Mouse (Mus musculus) kidney, adult 18-20 months (tissue): ENCODE data around the gene Abcb9.

Experiments used
- DNase-seq: peaks from one replicate; pipeline ENCODE4 v3.0.0; 2021

Gene Abcb9

DNA sequence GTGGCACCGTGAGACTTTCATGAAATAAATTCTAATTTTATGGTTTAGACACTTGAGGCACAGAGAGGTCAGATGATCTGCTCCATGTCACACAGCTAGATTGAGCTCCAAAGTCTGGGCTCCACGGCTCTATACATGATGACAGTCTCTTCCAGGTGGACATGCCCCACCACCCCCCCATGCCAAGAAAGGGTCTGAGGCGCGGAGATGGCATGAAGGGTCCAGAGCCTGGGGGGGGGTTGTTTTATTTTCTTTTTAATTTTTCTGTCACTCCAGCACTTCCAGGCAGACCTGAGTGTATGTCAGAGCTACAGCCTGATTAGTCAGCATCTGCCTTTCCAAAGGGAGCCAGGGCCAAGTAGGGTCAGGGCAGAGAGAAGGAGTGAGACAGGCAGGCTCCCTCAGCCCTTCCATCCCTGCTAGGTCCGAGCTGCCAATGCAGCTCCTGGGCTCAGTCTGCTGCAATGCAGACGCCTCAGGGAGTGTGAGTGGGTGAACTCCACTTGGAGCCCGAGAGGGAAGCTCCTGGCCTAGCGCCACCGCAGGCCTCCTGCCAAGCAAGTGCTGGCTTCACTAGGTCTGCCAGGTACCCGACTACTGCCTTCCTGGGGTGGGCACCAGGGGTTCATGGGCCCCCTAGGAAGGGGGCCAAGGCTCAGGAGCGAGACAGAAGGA lies 2.3 kb downstream of the Abcb9 start:
- peak; percentile 85 for DNase-seq

DNA sequence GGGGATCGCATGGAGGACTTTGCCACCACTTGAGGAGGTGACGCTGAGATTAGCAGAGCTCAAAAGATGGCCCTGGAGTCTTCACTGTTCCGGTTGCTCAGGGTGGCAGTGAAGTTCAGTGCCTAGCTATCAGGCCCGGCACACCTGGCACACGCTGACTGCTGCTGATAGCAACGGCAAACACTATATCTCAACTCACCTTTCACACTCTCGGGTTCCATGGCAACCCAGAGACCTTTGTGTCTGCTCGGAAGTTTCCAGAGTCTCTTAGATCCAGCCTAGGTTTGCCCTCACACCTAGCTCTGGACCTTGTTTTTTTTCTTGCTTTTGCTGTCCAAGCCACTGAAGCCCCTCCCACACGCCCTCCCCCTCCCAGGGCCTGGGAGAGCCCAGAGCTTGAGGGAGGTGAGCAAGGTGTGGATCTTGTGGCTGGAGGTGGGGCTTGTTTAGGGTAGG lies 3.6 kb downstream of the Abcb9 start:
- no peak for DNase-seq

DNA sequence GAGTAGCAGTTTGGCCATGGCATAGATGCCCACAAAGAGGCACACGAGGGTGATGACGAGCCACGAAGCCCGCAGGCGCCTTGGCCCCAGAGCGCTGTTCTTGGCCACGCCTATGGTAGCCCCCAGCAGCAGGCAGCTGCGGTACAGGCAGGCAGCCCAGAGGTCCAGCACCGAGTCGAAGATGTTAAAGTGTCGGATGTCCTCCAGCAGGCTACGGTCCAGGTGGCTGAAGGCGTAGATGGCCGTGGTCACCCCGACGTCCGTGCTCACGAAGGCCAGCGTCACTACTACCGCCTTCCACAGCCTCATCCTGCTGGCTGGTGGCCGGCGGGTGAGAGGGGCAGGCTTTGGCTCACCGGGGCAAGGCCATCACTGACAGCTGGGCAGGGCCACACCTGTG lies 5.7 kb downstream of the Abcb9 start:
- DNase-seq, result no peak

DNA sequence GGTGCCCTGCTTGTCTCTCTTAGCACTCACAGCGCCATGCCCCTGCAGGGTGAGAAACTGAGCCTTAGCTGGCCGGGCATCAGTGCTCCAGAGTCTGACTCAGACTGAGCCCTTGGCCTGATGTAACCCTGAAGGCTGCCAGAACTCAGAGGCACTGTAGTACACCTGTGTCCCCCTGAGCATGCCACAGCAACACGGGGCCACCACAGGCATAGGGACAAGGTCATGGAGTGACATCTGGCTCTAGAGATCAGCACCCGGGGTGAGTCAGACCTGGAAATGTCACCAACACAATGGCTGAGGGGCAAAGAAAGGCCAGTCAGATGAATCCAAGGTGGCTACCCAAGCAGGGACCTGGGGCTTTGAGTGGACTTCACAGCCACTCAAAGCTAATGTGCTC lies 8.7 kb downstream of the Abcb9 start:
- DNase-seq, result no peak

DNA sequence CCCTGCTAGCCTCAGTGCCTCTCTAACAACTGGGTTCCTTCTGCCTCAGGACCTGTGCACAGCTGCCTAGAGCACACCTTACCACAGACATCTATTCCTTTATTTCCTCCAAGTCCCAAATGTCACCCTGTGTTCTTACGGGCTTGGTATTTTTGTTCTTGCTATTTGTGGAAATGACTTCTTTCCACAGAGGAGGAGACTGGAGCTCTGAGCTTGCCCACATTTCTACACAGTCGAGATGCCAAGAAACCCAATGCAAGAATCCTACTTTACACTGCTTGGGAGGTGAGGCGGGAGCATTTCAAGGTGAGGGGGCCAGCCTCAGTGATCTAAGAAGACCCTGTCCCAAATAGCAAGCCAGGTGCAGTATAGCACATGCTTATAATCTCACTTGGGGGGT lies 10.1 kb downstream of the Abcb9 start:
- no peak for DNase-seq

DNA sequence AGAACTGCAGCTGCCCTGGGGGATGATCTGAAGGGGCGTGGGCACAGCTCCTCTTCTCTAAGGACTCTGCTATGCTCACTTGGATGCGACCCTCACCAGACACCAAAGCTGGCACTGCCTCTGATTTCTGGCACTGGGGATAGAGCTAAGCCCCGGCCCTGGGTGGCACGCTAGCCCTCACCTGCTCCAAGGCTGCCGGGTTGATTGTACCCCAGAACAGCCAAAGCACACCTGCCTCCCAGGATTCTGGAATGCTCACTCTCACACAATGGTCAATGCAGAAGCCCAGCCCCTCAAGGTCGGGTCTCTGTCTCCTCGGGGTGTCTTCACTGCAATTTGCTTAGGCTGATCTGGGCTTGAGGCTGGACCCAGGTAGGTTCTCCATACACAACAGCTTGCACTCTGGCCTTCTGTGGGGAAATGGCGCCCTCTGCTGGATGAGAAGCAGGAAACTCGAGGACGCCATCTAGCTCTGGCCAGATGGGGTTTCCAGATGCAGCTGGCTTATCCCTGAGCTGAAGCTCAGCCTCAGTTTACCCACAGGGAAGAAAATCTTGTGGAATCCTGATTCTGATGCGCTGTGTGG lies 10.9 kb downstream of the Abcb9 start:
- peak; percentile 87 for DNase-seq

DNA sequence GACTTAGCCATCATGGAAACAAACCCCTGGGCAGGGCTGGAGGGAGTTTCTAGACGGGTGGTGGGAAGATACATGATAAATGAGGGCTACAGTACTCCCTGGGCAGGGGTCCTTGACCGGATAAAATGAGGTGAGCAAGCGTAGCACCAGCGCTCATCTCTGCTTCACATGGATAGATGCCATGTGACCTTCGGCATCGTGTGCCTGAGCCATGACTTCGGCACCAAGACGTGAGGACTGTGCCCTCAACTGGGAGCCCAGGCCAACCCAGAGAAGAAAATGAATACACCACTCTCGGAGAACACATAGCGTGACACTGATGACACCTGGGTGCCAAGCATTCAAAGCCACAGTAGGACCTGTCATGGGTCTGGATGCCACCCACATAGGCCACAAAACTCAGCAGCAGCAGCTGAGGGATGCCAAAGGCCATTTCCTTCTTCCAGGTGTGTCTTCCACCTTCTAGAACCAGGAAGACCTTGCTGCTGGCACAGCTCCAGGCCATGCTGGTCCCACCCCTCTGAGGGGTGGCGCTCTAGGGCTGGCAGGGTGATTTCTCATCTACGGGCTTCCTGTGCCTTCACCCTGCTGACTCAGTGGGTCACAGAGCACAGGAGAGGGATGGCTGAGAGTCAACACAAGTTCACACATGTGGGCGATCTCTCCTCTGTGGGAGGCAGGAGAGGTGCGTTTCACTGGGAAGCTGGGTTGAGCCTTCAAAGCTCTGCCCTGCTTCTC lies 11.6 kb downstream of the Abcb9 start:
- DNase-seq, result peak; percentile 47

DNA sequence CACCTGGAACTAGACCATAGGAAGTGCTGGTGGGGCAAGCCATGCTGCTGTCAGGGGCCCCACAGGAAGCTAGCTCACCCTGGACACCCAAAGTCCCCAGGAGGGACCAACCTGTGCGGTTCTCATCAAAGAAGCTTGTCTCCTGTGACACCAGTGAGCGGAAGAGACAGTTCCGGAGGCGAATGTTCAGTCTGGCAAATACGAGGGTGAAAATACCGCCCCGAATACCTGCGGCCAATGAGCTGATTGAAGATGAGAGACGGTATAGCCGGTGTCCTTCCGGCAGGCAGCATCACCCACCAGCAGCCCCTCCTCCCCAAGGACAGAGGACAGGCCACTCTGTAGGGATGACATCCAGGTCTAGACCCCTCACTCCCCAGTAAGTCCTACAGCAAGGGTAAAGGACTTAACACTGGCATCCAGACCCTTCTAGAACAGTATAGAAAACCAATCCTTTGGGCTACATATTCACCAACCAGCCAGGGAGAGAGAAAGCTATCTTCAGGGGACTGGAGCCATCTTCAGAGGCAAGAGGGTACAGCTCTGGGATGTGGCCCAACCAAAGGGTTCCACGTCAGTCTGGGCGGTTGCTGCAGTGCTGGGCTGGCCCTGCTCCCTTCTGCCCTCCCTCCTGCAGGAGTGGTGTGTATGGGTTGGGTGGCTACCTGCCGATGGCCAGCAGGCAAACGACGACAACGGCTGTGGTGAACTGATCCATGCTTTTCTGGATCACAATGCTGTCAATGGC lies 12.5 kb downstream of the Abcb9 start:
- DNase-seq, result no peak

DNA sequence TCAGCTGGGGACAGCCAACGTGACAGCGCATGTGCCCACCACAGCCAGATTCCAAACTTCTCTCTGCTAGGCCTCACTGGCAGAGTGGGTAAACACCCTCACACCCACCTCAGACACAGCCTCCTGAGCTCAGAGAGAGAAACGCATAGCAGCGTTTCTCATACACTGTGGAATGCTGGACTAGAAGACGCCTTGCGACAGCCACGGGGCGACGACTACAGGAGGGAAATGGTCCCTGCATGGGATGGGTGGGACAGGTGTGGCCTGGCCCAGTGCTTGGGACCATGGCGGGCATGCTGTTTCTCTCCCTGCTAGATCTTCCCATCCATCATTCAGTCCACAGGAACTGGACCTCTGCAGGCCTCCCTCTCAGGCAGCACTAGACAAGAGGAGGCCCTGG lies 13.2 kb downstream of the Abcb9 start:
- DNase-seq, result no peak

DNA sequence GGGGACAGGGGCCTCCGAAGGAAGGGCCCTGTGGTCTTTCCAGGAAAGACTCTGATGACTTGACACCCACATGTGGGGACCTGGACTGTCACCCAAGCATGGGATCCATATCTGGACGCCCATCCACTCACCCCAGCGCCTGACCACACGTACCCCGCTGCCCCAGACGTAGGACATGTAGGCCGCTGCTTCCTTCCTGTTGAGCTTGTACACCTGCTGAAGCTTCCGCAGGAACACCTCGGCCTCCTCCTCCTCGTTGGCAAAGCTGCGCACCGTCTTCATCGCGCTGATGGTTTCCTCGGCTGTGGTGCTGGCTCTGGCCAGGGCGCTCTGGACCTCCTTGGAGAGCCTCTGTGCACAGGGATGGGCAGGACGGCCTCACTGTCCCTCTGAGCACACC lies 15.7 kb downstream of the Abcb9 start:
- no peak for DNase-seq

DNA sequence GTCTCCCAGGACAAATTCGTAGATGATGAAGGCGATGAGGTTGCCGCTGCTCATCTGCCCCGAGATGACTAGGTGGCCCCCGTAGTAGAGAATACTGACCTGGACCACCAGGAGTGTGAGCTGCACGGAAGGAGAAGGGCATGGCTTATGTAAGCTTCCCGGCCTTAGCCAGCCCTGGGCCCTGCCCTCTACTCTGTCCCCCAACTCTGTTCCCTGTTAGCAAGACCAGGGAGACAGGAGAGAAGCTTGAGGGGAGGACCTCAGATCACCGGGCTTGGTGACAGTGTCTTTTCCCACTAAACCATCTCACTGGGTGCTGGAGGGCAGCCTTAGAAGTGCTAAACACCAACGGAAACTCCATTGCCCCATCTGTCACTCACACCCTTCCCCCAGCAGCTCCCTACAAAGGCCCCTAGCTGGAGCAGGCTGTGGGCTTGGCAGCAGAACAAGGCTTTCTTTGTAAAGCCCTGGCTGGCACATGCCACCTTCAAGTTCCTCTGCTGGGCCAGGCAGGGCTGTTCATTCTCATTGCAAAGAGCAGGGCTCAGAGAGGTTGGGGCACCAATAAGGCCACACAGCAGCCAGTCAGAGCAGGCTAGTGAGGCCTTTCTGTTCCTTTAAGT lies 16.7 kb downstream of the Abcb9 start:
- no peak for DNase-seq

DNA sequence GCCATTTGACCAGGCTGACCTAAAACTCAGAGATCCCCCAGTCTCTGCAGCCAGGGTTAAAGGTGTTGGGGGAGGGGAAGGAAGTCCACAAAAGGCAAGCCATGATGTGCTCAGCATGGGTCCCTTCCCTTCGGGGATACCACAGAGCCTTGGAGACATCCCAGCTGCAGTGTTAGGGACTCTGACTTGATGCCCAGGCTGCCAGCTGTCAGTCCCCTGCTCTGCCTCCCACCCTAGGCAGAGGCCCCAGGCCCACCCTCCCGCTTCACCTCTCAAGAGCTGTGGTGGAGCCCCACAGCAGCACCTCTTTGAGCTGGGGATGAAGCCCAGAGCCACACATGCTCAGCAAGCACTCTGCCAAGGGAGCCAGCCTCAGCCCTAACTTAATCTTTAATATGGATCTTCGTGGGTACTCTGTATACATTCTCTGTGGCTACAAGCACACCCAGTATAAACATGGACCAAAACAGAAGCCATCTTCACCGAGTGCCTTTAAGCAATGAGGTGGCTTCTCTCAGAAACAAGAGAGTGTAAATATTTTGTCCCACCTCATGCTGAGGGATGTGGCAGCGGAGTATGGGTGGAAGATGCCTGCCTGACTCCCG lies 17.6 kb downstream of the Abcb9 start:
- no peak for DNase-seq

DNA sequence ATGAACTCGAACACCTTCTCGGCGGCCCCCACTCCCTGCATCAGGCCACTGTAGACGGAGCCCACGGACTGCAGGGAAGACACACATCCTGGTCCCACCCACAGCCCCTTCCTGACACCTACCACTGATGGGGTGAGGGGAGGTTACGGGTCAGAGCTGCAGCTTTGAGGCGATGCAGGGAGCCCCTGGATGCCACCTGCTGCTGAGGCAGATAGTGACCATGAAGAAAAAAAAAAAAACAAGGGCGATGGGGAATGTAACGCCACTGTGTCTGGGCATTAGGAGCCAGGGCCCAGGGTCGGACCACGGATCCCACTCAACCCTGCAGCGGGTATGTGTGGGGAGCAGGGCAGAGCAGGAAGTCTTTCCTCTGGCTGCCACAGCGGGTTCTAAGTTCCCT lies 18.4 kb downstream of the Abcb9 start:
- no peak for DNase-seq

DNA sequence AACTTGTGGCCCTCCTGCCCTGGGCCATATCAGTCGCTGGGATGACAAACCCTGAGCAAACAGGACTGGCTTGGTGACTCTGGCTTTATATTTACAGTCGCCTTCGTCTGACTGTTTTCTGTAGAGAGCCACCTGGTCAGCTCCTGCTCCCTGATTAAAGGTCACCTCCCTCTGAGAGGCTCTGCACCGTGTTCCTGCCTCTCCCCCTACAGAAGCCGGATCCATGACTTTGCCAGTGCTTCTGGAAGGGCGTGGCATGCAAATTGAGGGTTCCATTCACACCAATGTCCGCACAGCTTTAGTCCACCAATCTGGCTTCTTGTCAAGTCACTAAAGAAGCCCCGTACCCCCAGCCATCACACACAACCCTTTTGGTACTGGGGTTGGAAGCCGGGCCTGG lies 19.0 kb downstream of the Abcb9 start:
- DNase-seq, result no peak

DNA sequence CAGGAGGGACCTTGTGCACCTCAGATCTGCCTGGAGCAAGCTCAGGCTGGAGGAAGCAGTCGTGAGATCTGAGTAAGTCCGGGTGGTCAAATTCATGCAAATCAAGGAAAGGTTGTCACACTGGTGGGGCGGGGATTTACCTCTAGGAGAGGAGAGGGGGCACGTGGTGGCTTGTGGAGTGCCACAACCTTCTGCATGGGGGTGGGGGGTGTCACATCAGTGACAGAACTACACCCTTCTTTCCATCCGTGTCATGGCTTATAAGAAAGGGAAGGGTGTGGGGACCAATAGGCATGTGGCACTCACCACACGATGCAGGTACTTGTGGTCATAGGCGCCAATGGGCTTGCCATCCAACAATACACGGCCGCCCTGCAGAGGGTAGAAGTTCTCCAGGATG lies 19.9 kb downstream of the Abcb9 start:
- no peak for DNase-seq

DNA sequence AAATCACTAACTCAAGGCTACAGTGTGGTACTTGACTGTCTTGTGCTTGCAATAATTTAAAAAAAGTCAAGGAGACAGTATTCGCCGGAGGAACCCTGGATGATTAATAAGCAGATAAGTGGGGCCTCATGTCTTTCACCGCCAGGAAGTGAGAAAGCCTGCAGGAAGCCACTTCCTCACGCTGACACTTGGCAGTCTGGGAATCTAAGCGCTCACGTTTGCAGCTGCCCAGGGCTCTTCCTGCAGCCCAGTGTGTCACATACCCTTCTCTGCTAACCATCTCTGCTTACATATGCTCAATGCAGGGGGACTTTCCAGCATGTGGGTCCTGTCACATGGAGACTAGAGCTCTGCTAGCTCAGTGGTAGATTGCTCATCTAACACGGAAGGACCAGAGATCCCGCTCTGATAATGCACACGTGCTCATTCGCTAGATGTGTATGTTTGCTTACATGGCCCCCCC lies 20.7 kb downstream of the Abcb9 start:
- DNase-seq, result no peak

DNA sequence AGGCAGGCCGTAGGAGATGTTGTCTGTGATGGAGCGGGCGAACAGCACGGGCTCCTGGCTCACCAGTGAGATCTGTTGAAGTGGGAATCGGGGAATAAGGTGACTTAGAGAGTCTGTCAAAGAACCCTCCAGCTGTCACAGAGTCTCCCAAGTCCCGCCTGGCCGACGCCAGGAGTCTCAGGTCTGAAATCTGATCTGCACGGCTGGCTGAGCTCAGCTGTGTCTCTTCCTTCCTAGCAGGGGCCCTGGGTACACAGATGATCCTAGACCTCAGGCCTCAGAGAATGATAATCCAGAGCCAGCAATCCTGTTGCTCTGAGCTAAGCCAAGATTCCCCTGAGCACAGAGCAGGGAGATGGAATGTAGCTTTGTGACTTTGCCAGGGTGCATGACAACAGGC lies 21.9 kb downstream of the Abcb9 start:
- DNase-seq, result no peak

DNA sequence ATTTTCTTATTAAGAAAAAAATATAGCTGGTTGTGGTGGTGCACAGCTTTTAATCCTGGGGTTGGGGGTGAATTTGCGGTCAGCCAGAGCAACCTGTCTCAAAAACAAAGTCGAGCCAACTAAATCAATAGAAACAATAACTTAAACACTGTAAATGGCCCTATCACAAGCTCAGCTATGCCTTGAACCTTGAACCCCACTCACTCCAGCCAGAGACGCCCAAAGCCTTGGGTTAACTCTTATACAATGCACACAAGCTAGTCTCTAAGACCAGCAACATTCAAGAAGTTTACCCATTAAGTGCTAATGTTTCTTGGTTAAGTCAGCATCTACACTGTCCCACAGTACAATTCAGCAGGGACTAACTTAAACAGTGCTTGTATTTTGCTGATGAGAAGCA lies 25.9 kb downstream of the Abcb9 start:
- no peak for DNase-seq

DNA sequence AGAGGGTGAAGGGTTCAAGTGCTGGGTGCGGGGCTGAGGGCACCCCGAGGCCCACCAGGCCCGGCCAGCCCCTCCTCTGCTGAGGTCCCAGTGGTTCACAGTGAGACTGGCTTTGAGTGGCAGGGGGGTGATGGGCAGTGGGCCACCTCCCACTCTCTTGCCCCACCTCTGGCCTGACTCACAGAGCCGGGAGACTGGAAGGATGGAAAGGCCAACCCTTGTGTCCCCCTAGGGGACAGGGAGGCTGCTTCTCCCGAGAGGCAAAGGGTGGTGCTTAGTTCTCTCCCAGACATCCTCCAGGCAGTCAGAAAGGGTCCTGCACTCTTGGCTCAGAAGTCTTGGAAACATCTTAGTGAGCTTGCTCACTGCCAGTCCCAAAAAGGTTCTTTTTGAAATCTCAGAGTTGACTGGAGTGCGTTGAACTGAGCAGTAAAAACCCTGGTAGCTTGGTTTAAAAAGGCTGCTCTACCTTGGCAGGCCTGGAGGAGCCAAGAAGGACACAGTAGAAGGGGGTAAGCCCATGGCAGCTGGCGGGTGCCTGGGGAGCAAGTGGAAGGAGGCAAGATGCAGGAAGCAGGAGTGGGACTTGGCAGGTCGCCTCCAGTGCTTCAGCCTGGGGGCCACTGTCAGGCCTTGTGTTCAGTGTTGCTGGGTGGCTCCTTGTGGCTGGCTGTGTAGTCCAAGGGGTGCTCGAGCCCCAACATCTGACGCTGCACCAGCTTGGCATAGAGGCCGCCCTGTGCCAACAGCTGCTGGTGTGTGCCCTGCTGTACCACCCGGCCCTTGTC lies 33.4 kb downstream of the Abcb9 start:
- DNase-seq, result no peak

DNA sequence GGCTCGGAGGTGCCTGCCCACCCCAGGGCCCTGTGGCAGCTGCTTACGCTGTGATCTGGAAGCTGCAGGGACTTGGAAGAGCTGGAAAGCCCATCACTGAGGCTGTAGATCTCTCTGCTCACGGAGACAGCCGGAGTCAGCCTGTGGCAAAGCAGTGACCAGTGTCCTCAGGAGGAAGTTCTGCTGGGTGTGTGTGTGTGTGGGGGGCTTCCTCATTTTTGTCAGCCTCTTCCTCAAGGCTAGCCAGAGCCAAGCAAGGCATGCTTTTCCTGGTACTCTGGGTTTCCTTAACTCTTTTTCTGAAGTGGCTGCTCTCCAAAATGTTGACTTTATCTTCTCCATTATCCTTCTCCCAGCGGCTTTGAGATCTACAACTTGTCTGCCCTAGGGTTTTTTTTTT lies 35.9 kb downstream of the Abcb9 start:
- no peak for DNase-seq

DNA sequence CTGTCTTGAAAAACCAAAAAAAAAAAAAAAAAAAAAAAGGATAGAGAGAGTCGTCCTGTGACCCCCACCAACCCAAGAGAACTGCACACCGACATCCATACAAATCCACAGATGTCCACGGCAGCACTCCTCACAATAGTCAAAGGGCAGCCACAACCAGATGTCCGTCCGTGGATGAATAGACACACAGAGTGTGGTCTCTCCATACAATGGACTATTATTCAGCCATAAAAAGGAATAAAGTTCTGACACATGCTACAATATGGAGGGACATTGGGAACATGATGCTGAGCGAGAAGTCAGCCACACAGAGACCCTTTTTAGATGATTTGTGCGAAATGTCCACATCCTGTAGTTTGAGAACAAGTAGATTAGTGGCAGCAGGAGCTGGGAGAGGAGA lies 36.8 kb downstream of the Abcb9 start:
- DNase-seq, result no peak

DNA sequence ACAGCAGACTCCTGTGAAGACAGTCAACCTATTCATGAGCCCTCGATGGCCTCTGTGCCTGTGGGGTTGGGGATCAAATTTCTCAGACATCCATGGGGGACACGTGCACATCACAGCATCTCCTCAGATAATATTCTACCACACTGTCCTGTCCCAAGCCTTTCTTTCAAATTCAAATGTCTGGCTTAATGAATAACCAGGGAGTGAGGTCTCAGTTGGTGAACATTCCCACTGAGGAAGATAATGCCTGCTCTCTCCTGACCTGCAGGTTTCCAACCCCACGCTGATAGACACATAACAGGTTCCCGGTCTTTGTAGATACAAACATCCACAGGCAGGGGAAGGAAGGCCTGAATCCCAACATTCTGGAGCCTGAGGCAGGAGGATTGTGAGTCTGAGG lies 38.6 kb downstream of the Abcb9 start:
- DNase-seq, result no peak
